Mouse (Mus musculus): ENCODE results near the gene Tas2r134. TPM values are rescaled to one million over a fixed set of nuclear protein-coding genes. Genes with fewer than 3 reads are reported as not detected.

The Tas2r134 gene
- not detected in 2 replicates for polyA plus RNA-seq (2015; fragmentation: Nextera tagmentation; extraction: Ambion mirVana)

- H3K4me3 ChIP-seq: no peak within 1 kb of the TSS
- no peak within 1 kb of the TSS for H3K4me2 ChIP-seq
- no peaks in the 10 kb centered on the region for H3K27me3 ChIP-seq
- H3K27ac ChIP-seq: no peak within 1 kb of the TSS
- H3K9ac ChIP-seq: no peak within 1 kb of the TSS
- no peaks in the 10 kb centered on the region for H3K9me3 ChIP-seq (replicated peaks)
- H3K4me1 ChIP-seq: no peaks in the 10 kb centered on the region
- ATAC-seq: no peak
- no peaks in the 10 kb centered on the region for H3K36me3 ChIP-seq (ENCODE audit: poor library complexity, severe bottlenecking)
- WGBS: 83% methylated on average over 4 of the region's 4 CpGs
Measured at GRCm38 (mm10) chr2:51627211-51627610, at the start of gene Tas2r134. Gene Tas2r134 (plus strand): TSS chr2:51627511.

GRCm38 (mm10) chr2:51579767-51580166, 47.5 kb upstream of the Tas2r134 start:
- no peak overlapping the region for H3K4me3 ChIP-seq
- 80% methylated on average over 5 of the region's 5 CpGs for WGBS
- H3K4me2 ChIP-seq: no peak overlapping the region
- H3K9ac ChIP-seq: no peak overlapping the region
- H3K36me3 ChIP-seq (ENCODE audit: poor library complexity, severe bottlenecking): no peaks in the 10 kb centered on the region
- no peaks in the 10 kb centered on the region for H3K27me3 ChIP-seq
- no peak overlapping the region for H3K27ac ChIP-seq
- H3K9me3 ChIP-seq (replicated peaks): no peaks in the 10 kb centered on the region
- peaks cover 12% of the 10 kb centered on the region for H3K4me1 ChIP-seq
- ATAC-seq: no peak

- Histone ChIP-seq H3K4me2 (peak overlapping the region; percentile 22), H3K9ac (no peak overlapping the region), H3K4me3 (no peak overlapping the region), H3K4me1 (peaks cover 16% of the 10 kb centered on the region), H3K27ac (peak overlapping the region; percentile 10; the same call in 1 of the 2 replicates), H3K9me3 (replicated peaks) (no peaks in the 10 kb centered on the region), H3K27me3 (peaks cover 13% of the 10 kb centered on the region; the same call in 1 of the 2 replicates), H3K36me3 (ENCODE audit: poor library complexity, severe bottlenecking) (no peaks in the 10 kb centered on the region)
- 22% methylated on average over 9 of the region's 9 CpGs for WGBS
- peak; percentile 82; the same call in 1 of the 2 replicates for ATAC-seq
Measured at GRCm38 (mm10) chr2:51584050-51585046, 43.0 kb upstream of the Tas2r134 start.

- Histone ChIP-seq H3K27ac (no peak overlapping the region), H3K4me1 (peaks cover 33% of the 10 kb centered on the region), H3K27me3 (peaks cover 13% of the 10 kb centered on the region; the same call in 1 of the 2 replicates), H3K4me2 (no peak overlapping the region), H3K9me3 (replicated peaks) (no peaks in the 10 kb centered on the region), H3K4me3 (no peak overlapping the region), H3K36me3 (ENCODE audit: poor library complexity, severe bottlenecking) (no peaks in the 10 kb centered on the region), H3K9ac (no peak overlapping the region)
- ATAC-seq: no peak
- 86% methylated on average over 4 of the region's 4 CpGs for WGBS
Measured at GRCm38 (mm10) chr2:51588336-51588735, 39.0 kb upstream of the Tas2r134 start.

GRCm38 (mm10) chr2:51588895-51589294, 38.4 kb upstream of the Tas2r134 start:
- no peaks in the 10 kb centered on the region for H3K36me3 ChIP-seq (ENCODE audit: poor library complexity, severe bottlenecking)
- no peak for ATAC-seq
- H3K9me3 ChIP-seq (replicated peaks): no peaks in the 10 kb centered on the region
- H3K27me3 ChIP-seq: peaks cover 13% of the 10 kb centered on the region; the same call in 1 of the 2 replicates
- peaks cover 28% of the 10 kb centered on the region for H3K4me1 ChIP-seq
- 81% methylated on average over 6 of the region's 6 CpGs for WGBS
- no peak overlapping the region for H3K27ac ChIP-seq
- H3K9ac ChIP-seq: no peak overlapping the region
- H3K4me3 ChIP-seq: no peak overlapping the region
- H3K4me2 ChIP-seq: no peak overlapping the region

GRCm38 (mm10) chr2:51589627-51590026, 37.7 kb upstream of the Tas2r134 start:
- H3K27me3 ChIP-seq: peaks cover 13% of the 10 kb centered on the region; the same call in 1 of the 2 replicates
- peaks cover 21% of the 10 kb centered on the region for H3K4me1 ChIP-seq
- no peak overlapping the region for H3K4me2 ChIP-seq
- H3K9me3 ChIP-seq (replicated peaks): no peaks in the 10 kb centered on the region
- H3K9ac ChIP-seq: no peak overlapping the region
- no peaks in the 10 kb centered on the region for H3K36me3 ChIP-seq (ENCODE audit: poor library complexity, severe bottlenecking)
- WGBS: 27% methylated on average over 1 of the region's 1 CpGs
- H3K27ac ChIP-seq: no peak overlapping the region
- no peak overlapping the region for H3K4me3 ChIP-seq
- ATAC-seq: 0 out of 2 replicates have a peak, but pooled peaks have one; percentile 55

- no peaks in the 10 kb centered on the region for H3K9me3 ChIP-seq (replicated peaks)
- WGBS: 18% methylated on average over 8 of the region's 8 CpGs
- H3K27me3 ChIP-seq: peaks cover 13% of the 10 kb centered on the region; the same call in 1 of the 2 replicates
- H3K36me3 ChIP-seq (ENCODE audit: poor library complexity, severe bottlenecking): no peaks in the 10 kb centered on the region
- ATAC-seq: peak; percentile 71
- H3K4me1 ChIP-seq: peaks cover 17% of the 10 kb centered on the region
- no peak overlapping the region for H3K4me3 ChIP-seq
- H3K9ac ChIP-seq: 0 out of 2 replicates have a peak overlapping the region, but pooled peaks have one; percentile 5
- no peak overlapping the region for H3K4me2 ChIP-seq
- H3K27ac ChIP-seq: peak overlapping the region; percentile 52
Measured at GRCm38 (mm10) chr2:51590308-51590707, 37.0 kb upstream of the Tas2r134 start.

- Histone ChIP-seq H3K4me3 (no peak overlapping the region), H3K36me3 (ENCODE audit: poor library complexity, severe bottlenecking) (no peaks in the 10 kb centered on the region), H3K27me3 (peaks cover 10% of the 10 kb centered on the region; the same call in 1 of the 2 replicates), H3K9me3 (replicated peaks) (no peaks in the 10 kb centered on the region), H3K4me1 (peaks cover 17% of the 10 kb centered on the region), H3K4me2 (no peak overlapping the region), H3K9ac (no peak overlapping the region), H3K27ac (no peak overlapping the region)
- ATAC-seq: no peak
Measured at GRCm38 (mm10) chr2:51592157-51592556, 35.2 kb upstream of the Tas2r134 start.

- Histone ChIP-seq H3K4me1 (peaks cover 5% of the 10 kb centered on the region; the same call in 1 of the 2 replicates), H3K36me3 (ENCODE audit: poor library complexity, severe bottlenecking) (no peaks in the 10 kb centered on the region), H3K9me3 (replicated peaks) (no peaks in the 10 kb centered on the region), H3K27ac (peak overlapping the region; percentile 31), H3K27me3 (no peaks in the 10 kb centered on the region), H3K9ac (no peak overlapping the region), H3K4me2 (peak overlapping the region; percentile 23; the same call in 1 of the 2 replicates), H3K4me3 (no peak overlapping the region)
- ATAC-seq: peak; percentile 67
- WGBS: 52% methylated on average over 19 of the region's 19 CpGs
Measured at GRCm38 (mm10) chr2:51599473-51600201, 27.7 kb upstream of the Tas2r134 start.

GRCm38 (mm10) chr2:51600202-51600487, 27.2 kb upstream of the Tas2r134 start:
- Histone ChIP-seq H3K27ac (peak overlapping the region; percentile 31; the same call in 1 of the 2 replicates), H3K9me3 (replicated peaks) (no peaks in the 10 kb centered on the region), H3K9ac (no peak overlapping the region), H3K36me3 (ENCODE audit: poor library complexity, severe bottlenecking) (no peaks in the 10 kb centered on the region), H3K27me3 (no peaks in the 10 kb centered on the region), H3K4me2 (peak overlapping the region; percentile 23; the same call in 1 of the 2 replicates), H3K4me1 (peaks cover 5% of the 10 kb centered on the region; the same call in 1 of the 2 replicates), H3K4me3 (no peak overlapping the region)
- no peak for ATAC-seq
- 41% methylated on average over 3 of the region's 3 CpGs for WGBS

- Histone ChIP-seq H3K9me3 (replicated peaks) (no peaks in the 10 kb centered on the region), H3K4me1 (peaks cover 5% of the 10 kb centered on the region; the same call in 1 of the 2 replicates), H3K27me3 (no peaks in the 10 kb centered on the region), H3K9ac (no peak overlapping the region), H3K27ac (no peak overlapping the region), H3K36me3 (ENCODE audit: poor library complexity, severe bottlenecking) (no peaks in the 10 kb centered on the region), H3K4me3 (no peak overlapping the region), H3K4me2 (no peak overlapping the region)
- no peak for ATAC-seq
- WGBS: 73% methylated on average over 8 of the region's 8 CpGs
Measured at GRCm38 (mm10) chr2:51600873-51601272, 26.4 kb upstream of the Tas2r134 start.

GRCm38 (mm10) chr2:51610305-51610704, 17.0 kb upstream of the Tas2r134 start:
- H3K27ac ChIP-seq: peak overlapping the region; percentile 61
- peak overlapping the region; percentile 37; the same call in 1 of the 2 replicates for H3K9ac ChIP-seq
- WGBS: 3% methylated on average over 10 of the region's 10 CpGs
- no peaks in the 10 kb centered on the region for H3K9me3 ChIP-seq (replicated peaks)
- no peaks in the 10 kb centered on the region for H3K27me3 ChIP-seq
- H3K4me3 ChIP-seq: peak overlapping the region; percentile 16
- H3K36me3 ChIP-seq (ENCODE audit: poor library complexity, severe bottlenecking): no peaks in the 10 kb centered on the region
- peak overlapping the region; percentile 57 for H3K4me2 ChIP-seq
- H3K4me1 ChIP-seq: peaks cover 20% of the 10 kb centered on the region
- ATAC-seq: peak; percentile 75
